Mouse (Mus musculus): ENCODE results near the gene Stpg4.

Gene Stpg4

DNA sequence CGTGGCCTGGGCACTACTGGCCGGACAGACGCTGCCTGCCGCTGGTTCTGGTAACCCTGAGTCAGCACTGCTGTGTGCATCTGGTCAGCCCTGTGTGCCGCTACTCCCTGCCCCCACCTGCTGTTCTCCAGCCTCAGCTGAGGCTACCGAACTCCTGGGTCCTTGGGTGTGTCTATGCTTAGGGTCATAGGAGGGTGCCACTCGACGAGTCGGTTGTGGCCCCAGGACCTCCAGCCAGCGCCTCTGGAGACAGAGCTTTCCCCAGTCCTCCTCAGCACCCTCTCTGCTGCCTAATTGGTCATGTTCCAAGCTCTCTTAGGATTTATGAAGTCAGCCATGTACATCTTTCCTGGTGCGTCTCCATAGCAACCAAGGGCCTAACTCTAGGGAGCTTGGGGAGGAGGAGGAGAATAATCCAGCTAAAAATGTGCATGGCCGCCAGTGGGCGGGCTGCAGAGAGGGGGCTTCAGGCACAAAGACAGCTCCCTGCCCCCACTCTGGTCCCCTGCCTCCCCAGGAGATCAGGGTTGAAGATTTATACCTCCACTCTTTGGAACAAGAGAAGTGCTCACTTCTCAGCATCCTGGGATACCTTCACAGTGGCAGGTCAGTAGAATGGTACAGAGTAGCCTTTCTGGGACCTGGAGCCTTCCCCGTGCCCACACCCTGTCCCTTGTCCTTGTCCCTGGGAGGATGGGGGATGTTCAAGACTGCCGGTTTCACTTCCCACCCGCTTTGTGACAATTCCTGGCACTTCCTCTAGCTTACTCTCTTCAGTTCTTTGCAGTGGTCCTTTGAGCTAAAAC lies 49.0 kb downstream of the Stpg4 start:
- DNase-seq (ENCODE audit: low spot score): no peak

DNA sequence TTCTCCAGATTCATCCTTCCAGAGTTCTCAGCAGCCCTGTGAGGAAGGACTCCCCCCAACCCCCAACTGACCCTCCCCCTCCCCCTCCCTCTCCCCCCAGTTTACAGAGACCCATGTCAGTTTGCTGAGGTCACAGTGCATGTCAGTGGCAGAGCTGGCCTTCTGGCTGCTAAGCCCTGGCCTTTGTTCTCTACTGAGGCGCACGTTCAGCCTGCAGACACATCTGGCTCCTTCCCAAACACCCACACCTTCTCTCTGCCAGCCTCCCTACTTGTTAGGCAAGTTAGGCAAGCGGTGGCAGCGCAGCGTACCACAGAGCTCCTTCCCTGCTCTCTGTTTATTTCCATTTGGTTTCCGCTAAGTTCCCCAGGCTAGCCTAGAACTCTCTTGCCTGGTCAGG lies 50.0 kb downstream of the Stpg4 start:
- DNase-seq (ENCODE audit: low spot score): no peak

DNA sequence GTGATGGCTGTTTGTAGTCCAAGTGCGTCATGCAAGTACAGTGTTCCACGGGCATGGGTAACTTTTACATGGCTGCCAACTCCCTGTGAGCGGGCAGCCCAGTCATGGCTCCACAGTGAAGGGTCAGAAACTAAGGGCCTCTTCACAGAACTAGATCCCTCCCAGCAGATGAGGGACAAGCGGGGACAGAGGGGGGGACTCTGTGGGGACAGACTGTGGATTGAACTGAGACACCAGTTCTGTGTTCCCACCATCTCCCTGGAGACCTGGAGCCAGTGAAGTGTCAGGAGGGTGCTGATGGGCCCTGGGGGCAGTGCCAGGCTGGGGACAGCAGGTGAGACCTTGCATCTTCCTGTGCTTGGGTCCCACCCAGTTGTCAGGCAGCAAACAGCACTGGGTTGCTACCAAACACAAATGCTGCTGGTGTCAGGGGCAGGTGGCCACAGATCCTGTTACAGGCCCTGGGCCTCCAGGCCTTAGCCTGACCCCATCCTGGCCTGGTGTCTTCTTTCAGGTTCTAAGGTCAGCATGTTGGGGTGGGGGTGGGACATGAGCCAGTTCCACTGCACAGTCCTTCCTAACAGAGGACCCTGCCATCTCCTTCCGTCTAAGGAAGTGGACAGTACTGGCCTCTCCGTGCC lies 50.6 kb downstream of the Stpg4 start:
- DNase-seq (ENCODE audit: low spot score): no peak

DNA sequence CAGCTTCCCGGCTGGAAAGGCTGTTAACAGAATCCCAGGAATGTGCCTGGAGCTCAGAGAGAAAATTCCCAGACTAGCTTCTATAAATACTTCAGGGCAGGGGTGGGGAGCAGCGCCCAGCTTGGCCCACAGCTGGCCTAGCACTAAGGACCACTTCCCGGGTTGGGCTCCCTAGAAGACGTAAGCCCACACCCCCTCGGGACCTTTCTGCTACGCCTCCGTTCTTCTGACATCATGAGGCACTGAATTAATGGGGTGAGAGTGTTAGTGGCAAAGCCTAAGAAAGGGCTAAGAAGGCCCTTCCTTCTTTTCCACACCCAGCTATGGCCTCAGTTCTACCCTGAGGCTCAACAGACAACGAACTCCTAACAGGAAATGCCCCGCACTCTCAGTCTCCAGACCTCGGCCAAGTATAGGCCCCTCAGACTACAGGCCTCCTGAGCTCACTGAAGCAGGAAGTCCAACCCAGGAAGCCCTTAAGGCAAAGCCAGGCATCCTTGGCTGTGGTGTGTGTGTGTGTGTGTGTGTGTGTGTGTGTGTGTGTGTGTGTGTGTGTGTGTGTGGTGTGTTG lies 51.5 kb downstream of the Stpg4 start:
- DNase-seq (ENCODE audit: low spot score): no peak

DNA sequence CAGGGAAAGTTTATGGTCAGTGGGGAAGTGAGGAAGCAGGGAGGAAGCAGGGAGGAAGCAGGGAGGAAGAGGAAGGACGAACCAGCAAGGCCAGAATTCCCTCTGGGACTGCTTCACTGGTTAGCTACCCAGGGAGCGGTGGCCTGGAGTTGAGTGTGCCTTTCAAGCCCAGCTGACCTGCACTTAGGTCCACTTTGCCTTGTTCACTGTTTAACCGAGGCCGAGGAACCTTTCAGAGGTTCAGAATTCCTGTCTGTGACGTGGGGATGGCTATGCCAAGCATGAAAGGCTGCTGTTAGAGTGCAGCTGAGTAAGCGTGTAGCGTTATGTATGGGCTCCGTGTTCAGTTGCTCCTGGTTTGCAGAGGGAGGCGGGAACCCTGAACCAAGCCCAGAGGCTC lies 54.2 kb downstream of the Stpg4 start:
- DNase-seq (ENCODE audit: low spot score): no peak

DNA sequence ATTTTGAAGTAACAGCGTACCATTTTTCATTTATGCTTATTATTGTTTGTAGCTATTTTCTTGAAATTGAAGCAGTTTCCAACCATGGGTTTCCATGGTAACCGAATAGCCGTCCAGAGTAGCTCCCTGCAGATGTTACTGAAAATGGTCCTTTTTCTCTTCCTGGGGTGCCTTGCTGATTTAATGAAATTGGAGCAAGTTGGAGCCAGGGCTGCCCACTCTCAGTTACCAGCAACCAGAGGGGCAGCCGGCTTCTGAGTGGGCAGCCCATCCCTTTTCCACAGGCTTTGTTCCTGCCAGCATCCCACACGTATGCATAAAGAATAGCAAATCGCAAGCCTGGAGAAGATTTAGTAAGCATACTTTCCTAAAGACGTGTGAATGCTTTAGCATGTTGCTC lies 55.4 kb downstream of the Stpg4 start:
- DNase-seq (ENCODE audit: low spot score): no peak

DNA sequence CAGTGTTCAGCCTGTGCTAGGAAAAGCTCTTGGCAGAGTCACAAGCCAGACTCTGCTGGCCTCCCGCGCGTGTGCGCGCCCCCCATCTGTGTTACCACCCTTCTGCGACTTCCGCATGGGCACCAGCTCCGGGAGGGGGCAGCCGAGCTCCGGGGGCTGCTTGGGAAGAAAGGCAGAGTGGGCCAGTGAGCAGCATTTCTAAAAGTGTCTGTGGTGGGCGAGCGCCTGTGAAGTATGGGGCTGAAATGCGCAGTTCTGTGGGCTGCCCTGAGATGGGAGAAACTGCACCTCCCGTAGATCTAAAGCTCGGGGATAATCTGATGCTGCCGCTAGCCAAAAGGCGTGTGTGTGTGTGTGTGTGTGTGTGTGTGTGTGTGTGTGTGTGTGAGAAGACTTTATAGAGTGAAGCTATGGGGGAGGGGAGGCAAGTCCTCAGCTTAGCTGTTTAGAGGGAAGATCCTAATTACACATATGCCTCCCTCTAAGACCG lies 58.2 kb downstream of the Stpg4 start:
- no peak for DNase-seq (ENCODE audit: low spot score)

DNA sequence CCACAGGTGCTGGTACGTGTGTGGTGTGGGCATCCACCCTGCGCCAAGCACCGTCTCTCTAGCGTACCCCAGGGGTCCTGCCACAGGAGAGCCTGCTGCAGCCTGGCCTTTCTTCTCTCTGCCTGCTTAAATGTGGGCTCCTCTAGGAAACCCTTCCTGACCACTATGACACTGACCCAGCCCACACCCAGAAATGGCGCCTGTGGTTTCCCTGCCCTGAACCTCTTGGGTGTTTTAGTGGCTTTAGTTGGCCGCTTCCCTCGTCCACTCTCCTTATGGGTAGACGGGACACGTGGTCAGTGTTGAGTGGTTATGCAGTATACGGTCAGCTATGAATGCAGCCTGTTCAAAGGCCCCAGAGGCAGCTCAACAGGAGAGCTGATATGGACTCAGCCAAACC lies 59.1 kb downstream of the Stpg4 start:
- no peak for DNase-seq (ENCODE audit: low spot score)

DNA sequence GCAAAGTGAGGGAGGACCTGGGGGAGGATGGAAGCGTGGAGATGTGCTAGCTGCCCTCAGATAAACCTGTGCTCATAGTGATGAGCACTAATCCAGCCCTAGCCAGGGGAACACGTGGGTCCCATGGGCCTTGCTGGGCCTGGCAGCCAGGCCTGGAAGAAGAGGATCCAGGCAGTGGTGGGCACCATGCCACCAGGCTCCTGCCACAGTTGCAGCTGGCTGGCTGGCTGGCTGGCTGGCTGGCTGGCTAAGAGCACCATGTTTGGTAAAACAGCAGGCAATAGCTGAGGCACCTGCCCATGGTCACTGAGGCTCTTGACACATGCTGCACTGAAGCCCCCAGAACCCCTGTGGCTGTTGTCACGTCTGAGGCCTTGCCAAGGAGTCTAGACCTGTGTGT lies 59.9 kb downstream of the Stpg4 start:
- DNase-seq (ENCODE audit: low spot score): peak; percentile 77

DNA sequence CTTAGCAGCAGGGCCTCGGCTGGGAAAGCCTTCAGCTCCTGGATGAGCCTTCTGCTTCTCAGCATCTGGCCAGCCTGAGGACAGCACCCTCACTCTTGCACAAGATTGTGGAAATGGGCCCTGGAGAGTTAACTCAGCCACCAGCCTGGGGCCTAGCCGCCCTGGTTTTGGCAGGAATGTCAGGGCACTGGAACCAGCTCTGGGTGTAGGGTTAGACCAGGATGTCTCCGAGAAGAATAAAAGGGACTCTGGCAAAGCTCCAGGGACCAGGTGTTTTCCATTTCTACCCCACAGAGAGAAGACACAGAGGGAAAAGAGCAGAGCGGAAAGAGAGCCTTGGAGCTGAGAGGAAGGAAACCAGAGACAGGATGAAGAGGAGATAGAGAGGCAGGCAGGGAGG lies 60.3 kb downstream of the Stpg4 start:
- DNase-seq (ENCODE audit: low spot score): no peak

DNA sequence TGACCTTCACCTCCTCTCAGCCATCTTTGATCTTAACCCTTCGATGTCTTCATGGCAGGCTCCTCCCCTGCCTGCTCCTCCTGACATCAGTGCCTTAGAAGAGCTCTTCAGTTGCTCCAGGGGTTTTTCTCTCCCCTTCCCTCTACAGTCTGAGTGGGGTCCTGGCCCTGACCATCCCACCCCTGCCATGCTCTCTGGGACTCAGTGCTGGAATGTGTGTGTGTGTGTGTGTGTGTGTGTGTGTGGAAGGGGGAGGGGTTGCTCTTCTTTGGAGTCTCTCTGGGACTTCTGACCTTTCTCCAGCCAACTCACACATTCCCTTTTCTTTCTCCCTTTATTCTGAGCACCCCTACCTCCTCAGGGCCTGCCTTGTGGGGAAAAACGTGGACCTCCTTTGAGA lies 61.0 kb downstream of the Stpg4 start:
- no peak for DNase-seq (ENCODE audit: low spot score)

DNA sequence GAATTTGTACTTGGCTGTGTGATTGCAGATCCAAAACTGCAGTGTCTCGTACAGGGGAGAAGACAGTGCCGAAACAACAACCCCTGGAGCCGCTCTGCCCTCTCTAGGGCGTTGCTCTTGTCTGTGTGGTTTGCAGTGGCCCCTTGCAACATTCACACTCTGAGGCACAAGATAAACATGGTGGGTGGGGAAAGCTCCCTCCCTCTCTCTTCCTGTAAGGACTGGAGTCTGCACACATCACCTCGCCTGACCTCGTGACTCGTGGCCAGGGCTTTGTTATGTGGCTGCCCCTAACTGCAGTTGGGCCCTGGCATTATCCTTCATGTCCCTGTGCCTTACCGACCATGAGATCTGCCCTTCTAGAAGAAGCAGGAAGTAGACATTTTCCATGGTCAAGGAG lies 62.3 kb downstream of the Stpg4 start:
- DNase-seq (ENCODE audit: low spot score): no peak

DNA sequence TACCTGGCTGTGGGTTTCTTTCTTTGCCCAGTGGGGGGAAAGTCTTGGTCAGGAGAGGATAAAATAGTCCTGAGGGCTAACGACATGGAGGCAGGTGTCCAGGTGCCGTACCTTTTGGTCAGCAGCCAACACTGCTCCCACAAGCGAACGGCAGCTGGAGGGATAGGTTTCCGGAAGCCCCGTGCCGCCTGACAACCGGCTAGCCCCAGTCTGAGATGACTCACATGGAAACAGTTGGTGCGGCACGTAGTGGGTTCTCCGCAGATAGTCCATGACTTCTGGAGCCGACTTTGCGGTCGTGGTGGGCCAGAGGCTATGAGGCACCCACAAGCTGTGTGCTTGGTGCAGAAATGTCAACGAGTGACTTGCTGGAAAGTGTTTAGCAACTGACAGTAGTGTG lies 63.4 kb downstream of the Stpg4 start:
- no peak for DNase-seq (ENCODE audit: low spot score)

DNA sequence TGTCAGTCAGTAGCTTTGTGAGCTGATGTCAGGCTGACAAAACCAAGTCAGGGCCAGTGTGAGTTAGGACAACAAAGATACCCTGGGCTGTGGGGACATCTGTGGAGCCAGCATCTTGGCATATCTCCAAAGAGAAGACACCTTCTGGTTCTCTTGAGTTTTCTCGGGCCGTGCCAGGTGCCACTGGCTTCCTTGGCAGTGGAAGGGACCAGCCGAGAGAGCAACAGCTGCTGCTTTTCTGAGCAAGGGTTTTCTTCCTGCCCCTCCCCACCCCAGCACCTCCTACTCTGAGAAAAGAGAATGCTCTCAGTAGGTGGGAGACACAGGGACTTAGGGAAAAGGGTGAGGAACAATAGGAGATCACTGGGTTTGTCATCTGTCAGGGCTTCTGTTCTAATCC lies 66.4 kb downstream of the Stpg4 start:
- DNase-seq (ENCODE audit: low spot score): no peak

DNA sequence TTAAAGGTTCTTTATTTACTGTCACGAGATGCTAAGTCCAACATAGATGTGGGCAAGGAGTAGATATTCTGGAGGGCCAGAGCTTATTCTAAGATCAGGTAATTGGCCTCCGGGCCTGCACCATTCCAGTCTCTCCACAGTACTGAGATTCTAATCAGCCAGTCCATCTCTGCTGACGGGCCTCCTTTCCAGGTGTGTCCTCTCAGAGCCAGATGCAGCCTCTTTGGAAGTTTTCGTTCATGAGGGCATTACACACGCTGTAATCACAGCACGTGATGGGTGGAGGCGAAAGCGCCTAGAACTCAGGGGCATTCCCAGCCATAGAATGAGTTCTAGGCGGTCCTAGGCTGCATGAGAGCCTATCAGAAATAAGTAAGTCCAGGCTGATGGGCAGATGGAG lies 70.0 kb downstream of the Stpg4 start:
- DNase-seq (ENCODE audit: low spot score): no peak

DNA sequence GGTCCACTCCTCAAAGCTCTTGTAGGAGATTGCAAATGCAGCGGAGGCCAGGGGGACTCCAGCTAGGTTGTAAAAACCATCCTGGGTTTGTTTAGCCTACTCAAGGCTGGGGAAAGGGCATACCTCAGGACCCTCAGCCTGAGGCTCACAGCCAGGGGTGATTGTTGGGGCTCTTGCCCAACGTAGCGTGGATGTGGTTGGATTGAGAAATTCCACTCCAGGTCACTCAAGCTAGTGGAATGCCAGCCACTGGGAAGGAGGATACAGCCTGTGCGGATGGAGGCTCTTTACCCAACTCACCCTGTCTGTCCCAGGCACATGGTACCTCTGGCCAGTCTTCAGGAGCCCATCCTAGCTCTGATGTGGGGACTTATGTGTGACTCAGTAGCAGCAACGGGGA lies 71.3 kb downstream of the Stpg4 start:
- DNase-seq (ENCODE audit: low spot score): no peak

DNA sequence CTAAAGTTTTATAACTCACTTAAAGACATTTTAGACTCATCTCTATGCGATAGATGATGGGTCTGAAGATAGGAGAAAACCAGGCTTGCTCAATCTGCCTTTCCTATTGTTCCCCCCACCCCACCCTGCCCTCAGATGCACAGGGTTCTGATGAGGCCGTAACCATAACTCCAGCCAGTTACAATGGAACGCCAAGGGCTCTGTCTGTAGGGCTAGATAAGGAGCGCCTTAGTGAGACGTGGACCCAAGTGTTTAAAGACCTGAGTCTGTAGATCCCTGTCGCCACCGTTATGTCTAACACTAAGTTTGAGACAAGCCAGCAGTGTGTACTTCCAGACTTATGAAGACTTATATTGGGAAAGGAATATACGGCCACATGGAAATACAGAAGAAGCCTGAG lies 72.1 kb downstream of the Stpg4 start:
- DNase-seq (ENCODE audit: low spot score): no peak

DNA sequence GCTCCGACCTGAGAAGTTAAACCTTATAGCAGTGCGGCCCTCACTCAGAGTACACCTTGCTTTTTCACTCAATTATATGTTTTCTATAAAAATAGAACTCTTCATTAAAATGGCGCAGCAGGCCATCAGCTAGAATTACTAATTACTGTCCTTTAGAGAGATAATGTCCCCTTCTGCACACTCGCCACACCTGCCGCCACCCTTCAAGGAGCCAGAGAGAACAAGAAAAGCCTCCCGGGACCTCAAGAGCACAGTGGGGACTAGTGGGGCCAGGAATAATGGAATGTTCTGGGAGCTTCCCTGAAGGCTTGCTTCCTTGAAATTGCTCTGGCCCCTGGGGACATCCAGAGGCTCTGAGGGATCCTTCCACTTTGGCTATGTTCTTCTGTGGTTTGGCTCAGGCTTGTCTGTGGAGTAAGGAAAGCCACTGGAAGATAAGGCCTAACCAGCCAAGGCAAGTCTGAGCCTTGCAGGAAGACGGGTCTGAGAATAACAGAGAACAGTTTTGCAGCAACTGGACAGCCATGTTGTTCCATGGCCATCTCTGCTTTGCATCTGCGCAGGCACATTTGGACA lies 73.7 kb downstream of the Stpg4 start:
- DNase-seq (ENCODE audit: low spot score): no peak

DNA sequence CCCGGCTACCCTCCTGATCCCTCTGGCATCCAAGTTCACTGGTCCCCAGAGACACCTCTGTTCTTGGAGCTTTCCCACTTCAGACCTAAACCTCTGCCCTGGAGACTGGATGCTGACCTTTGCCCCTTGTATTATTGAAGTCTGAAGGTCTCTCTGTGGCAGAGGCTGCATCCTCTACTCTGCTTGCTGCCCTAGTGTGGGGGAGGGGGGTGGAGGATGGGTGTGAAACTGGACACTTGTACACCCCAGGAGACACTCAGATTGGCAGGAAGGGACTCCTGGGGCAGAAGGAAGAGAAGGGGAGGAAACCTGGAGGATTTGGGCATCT lies 74.7 kb downstream of the Stpg4 start:
- no peak for DNase-seq (ENCODE audit: low spot score)

DNA sequence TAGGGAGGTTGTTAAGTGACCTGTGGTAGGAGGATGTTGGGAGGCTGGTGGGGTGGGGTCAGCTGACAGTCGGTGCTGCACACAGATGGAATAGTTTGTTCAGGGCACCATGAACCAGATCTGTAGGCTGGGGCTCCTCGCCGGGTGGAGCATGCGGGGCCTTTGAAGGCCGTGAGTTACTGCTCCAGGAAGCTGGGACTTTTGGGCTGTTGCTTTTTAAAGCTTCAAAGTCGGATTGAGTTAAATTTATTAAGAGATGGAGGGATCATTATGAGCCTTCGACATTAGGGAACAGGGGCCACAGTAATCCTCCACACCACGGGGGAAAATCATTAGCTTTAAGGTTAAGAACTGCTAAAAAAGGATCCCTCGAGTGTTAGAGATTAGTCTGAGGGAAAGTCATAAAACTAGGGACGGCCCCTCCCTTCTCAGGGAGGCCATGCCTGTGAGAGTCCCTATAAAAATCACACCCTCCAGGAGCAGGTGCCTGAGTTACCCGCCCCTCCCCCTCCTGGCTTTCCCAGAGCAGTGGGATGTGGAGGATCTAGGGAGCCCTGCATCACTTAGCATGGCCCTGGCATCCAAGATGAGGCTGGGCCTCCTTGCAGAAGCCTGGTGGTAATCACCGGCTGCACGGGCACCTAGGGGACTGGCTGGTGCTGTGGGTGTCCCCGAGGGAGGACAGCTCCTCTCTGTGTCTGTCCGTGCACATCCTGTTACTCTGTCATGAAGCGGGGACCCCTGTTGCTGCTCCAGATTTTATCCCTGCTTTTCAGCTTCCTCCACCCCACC lies 75.2 kb downstream of the Stpg4 start:
- no peak for DNase-seq (ENCODE audit: low spot score)

DNA sequence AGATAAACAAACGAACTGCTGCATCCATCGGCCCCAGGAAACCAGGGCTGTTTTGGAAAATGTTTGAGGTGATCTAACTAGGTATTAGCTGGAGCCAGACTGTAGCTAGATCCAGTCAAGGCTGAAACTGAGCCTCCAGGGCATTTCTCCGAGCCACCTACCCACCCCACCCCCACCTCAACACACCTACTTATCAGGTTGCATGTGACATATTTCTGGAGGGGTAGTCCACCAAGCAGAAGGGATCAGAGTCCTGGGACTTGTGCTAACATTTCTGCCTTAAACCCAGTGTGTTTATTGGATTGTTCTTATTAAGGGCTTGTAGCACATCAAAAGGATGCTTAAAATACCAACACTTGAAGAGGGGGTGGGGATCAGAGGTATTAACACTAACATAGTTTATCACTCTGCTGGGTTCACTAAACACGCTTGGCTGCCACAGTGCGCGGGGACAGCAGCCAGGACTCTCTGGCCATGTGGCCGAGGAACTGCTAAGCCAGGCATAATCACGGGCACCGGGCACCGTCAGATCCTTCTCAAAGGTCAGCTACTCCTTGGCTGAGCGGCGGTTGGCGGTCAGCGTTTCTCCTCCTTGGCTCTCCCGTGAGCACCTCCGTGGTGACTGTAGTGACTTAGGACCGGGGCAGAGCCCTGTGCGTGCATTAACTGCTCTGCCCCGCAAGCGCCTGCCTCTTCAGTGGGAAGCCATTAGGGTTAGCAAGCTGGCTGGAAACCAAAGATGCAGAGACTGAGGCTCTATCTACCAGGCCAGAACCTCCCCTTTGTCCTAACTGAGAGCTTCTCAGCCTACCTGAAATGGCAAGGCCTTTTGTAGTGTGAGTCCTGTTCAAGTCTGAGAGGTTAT lies 76.1 kb downstream of the Stpg4 start:
- DNase-seq (ENCODE audit: low spot score): no peak
